Mouse (Mus musculus) right cerebral cortex, postnatal 4 days (tissue): Measurements from ENCODE around the gene Cpt1c.

Experiments
- DNase-seq: peaks from one replicate; pipeline ENCODE4 v3.0.0-alpha.2; 2022

The Cpt1c gene

GRCm38 (mm10) chr7:44998501-44998955 lies 23.9 kb upstream of the Cpt1c start, which contains the start of gene Bcl2l12:
Bcl2l12 (minus strand) TSS chr7:44998712.
- no peak for DNase-seq

- DNase-seq, result no peak
Measured at GRCm38 (mm10) chr7:44997940-44998428, 23.3 kb upstream of the Cpt1c start.

- DNase-seq, result peak; percentile 94
Measured at GRCm38 (mm10) chr7:44997231-44997939, 22.7 kb upstream of the Cpt1c start, which contains the start of gene Irf3. Irf3 (plus strand) TSS chr7:44997648.

- DNase-seq, result no peak
Measured at GRCm38 (mm10) chr7:44996672-44997071, 22.0 kb upstream of the Cpt1c start.

GRCm38 (mm10) chr7:44986879-44987718 lies 12.4 kb upstream of the Cpt1c start:
- no peak for DNase-seq

GRCm38 (mm10) chr7:44986192-44986878 lies 11.7 kb upstream of the Cpt1c start, which contains the start of gene Prmt1:
Prmt1 (minus strand) TSS chr7:44986568.
- peak; percentile 87 for DNase-seq

- peak; percentile 71 for DNase-seq
Measured at GRCm38 (mm10) chr7:44985595-44986191, 11.0 kb upstream of the Cpt1c start.

GRCm38 (mm10) chr7:44984833-44985164 lies 10.1 kb upstream of the Cpt1c start:
- DNase-seq, result no peak

- DNase-seq, result no peak
Measured at GRCm38 (mm10) chr7:44983944-44984832, 9.5 kb upstream of the Cpt1c start.

- peak; percentile 82 for DNase-seq
Measured at GRCm38 (mm10) chr7:44983085-44983484, 8.4 kb upstream of the Cpt1c start.

GRCm38 (mm10) chr7:44981539-44981938 lies 6.9 kb upstream of the Cpt1c start:
- DNase-seq, result no peak

- DNase-seq, result no peak
Measured at GRCm38 (mm10) chr7:44978300-44978699, 3.6 kb upstream of the Cpt1c start.

- DNase-seq, result no peak
Measured at GRCm38 (mm10) chr7:44975117-44975419, 417 bp upstream of the Cpt1c start.

- DNase-seq, result no peak
Measured at GRCm38 (mm10) chr7:44973415-44974130, 1.1 kb downstream of the Cpt1c start.

GRCm38 (mm10) chr7:44971142-44971541 lies 3.5 kb downstream of the Cpt1c start:
- DNase-seq, result no peak

GRCm38 (mm10) chr7:44970231-44970691 lies 4.4 kb downstream of the Cpt1c start:
- DNase-seq, result peak; percentile 84

GRCm38 (mm10) chr7:44966638-44967037 lies 8.0 kb downstream of the Cpt1c start:
- no peak for DNase-seq

- DNase-seq, result no peak
Measured at GRCm38 (mm10) chr7:44965975-44966374, 8.7 kb downstream of the Cpt1c start.

GRCm38 (mm10) chr7:44964990-44965389 lies 9.7 kb downstream of the Cpt1c start:
- no peak for DNase-seq

GRCm38 (mm10) chr7:44962831-44963230 lies 11.8 kb downstream of the Cpt1c start:
- no peak for DNase-seq

GRCm38 (mm10) chr7:44962337-44962736 lies 12.3 kb downstream of the Cpt1c start:
- DNase-seq, result no peak
